Mouse (Mus musculus) kidney, adult 11 months (tissue): ENCODE results near the gene Nufip1.
"Not testable (repeated sequence)": the region's sequence is repeated elsewhere in the genome, so short reads cannot be mapped to it uniquely, and the experiment has no call there.

Source experiments
- DNase-seq: peaks from one replicate; pipeline ENCODE4 v3.0.0; 2022

The Nufip1 gene

DNA sequence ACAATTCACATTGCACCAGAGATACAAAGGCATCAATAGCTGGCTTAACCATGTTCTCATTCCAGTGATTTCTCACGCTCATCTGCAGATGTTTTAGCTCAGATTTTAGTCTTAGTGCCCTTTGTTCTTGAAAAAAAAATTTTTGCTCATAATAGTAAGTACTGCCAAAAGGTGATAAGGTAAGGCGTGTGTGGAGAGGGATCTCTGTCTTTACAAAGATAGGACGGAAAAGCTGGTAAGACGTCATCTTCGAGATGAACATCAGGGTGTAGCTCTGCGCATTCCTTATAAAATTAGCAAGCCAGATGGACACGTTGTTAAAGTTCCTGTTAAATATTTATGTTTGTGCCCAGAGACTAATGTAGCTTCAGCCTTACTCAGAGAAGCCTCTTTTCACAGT is 35.2 kb downstream of the Nufip1 start:
- DNase-seq: no peak

DNA sequence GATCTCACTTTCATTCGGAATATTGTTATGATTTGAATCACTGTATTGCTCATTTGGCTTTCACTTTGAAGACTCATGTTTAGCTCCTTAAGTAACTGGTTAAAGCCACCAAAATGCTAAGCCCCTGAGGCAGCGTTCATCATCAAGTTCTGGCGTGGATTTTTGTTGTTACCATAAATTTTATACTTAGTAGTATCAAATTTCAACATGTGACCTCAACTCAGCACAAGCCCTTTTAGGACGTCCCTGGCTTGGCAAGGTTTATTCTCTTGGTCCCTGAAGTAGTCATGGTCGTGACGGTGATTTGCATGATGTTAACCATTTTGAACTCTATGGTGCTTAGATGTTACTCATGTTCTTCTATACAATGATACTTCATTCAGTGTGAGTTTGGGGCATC is 36.4 kb downstream of the Nufip1 start:
- DNase-seq: no peak

DNA sequence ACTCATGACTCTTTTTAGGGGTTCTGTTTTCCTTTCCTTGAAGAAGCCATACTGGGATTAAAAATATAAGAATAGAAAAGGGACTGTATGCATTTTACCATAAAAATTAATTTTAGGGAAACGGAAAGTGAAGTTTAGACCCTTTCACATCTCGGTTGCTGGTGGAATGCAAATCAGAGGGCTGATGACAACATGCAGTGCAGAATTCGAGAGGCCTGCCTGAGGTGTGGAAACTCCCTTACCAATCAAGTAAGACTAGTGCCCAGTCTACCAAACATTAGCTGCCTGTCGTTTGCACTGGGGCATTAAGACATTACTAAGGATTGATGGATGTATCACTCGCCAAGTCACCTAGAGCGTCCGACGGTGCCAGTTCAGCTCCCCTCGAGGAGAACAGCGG is 37.6 kb downstream of the Nufip1 start:
- no peak for DNase-seq

DNA sequence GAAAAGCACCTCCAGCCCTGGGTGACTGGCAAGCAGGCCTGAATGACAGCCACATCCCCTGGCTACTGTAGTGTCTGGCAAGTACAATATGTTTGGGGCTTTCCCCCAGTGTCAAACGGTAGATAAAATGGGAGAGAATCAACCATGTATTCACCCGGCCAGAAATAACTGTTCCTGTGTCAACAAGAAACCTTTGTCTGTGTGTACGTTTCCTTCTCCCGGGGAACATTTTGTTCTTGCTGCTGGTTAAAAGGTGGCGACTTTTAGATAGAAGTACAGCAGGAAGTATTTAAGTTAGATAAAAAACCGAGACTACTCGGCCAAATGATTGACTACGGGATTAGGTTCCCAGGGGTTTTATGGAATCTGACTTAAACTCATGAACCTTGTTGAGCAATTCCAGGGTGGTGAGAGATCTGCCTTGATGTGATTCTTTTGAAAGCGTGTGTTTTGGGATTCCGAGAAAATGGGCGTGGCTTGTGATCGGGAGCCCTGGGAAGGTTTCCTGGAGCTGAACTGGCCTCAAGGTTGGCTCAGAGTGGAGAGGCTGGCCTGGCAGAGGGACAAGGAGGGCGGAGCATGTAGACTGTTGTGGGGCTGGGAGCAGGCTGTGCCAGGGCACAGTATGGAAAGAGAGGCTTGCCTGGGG is 39.0 kb downstream of the Nufip1 start:
- DNase-seq: peak; percentile 80

DNA sequence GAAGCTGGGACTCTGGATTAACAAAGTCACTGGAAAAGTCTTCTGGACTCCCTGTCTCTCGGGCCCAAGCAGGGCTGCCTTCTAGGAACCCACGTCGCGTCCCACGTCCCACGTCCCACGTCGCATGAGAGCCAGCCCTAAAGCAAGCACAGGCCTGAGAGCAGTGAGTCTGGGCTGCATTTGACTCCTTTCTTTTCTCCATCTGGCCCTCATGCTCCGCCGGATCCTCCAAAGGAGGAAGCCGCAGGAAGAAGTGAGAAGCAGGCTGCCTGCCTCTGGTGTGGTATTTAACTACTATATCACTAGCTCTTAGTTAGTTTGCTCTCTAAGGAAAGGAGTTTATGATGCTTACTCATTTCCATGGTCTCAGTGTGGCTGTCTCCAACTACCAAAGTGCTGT is 39.8 kb downstream of the Nufip1 start:
- no peak for DNase-seq

DNA sequence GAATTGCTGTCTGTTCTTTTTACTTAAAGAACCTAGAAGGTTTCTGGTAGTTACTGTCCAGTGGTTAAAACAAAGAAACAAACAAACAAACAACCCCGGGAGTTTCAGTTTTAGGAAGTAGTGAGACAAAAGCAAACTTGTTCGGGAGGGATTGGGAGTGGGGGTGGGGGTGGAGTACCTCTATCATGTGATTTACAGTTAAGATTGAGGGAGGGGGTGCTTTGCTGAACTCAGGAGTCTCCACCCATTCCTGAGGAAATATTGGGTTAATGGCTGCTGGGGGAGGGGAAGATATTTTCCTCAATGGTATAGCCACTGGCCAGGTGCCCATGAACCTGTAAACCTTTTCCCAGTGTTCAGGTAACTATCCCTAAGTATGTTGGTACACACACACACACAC is 40.3 kb downstream of the Nufip1 start:
- no peak for DNase-seq

DNA sequence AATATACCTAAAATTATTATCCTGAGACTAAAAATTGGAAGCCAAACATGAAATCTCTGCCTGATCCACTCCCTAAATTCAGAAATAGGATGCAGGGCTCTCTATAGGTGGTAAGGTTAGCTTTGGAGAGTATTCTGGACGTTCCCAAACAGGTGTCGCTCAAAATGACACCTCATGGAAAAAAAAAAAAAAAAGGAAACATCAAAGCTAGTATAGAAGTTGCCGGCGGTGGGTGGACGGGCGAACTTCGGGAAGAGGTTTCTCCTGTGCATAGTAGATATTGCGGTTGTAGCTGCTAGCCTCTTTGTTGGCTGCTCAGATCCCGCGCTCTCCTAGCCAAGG is 41.1 kb downstream of the Nufip1 start:
- DNase-seq: no peak

DNA sequence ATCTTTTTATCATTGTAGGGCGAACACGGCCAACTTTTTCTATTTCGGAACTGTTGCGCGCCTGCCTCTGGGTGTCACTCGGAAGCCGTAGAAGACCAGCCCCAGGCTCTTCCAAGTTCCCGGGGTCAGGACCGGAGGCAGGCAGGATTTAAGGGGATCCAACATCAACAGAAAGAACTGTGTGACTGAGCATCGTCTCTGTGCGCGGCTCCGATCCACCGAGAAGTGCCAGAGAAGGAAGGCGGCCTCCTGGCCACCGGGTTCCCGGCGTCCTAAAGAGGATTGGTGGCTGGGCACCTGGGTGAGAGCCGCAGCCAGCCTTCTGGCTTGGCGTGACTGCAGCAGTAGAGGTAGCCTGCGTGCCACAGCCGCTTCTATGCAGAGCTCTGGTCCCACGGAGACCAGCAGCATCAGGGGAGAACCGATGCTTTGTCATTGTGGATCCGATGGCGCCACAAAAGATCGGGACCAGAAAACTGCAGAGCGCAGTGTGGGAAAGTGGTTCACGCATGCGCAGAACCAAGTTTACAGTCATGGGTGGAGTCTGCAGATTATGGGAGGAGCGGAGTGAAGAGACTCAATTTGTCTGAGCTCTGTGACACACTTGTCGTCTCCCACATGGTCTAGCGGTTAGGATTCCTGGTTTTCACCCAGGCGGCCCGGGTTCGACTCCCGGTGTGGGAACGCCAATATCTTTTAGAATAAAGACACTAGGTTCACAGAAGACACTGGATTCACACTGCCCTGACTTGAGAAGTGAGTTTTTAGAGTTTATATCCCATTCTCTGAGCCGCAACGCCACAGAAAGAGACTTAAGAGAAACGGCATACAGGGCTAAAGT is 41.7 kb downstream of the Nufip1 start:
- DNase-seq: peak; percentile 90

DNA sequence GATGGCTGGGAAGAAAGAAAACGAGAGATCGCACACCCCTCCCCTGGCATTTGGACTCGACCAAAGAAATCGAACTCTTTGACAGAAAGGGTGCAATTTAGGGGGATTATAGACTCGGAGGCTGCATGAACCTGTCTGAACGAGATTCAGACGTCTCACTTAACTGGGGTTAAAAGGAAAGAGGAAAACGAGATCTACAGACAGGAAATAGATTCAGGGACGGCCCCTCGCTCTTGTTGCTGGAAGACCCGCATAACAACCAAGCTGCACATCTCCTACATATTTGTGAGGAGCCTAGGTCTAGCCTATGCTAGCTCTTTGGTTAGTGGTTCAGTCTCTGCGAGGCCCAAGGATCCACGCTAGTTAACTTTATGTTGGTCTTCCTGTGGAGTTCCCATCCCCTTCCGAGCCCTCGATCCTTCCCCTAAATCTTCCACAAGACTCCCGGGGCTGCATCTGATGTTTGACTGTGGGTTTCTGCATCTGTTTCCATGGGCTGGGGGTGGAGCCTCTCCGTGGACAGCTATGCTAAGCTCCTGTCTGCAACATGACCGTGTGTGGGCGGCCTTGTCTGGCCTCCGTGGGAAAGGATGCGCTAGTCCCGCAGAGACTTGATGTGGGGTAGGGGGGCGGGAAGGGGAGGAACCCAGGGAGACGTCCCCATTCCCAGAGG is 42.4 kb downstream of the Nufip1 start:
- DNase-seq: no peak

DNA sequence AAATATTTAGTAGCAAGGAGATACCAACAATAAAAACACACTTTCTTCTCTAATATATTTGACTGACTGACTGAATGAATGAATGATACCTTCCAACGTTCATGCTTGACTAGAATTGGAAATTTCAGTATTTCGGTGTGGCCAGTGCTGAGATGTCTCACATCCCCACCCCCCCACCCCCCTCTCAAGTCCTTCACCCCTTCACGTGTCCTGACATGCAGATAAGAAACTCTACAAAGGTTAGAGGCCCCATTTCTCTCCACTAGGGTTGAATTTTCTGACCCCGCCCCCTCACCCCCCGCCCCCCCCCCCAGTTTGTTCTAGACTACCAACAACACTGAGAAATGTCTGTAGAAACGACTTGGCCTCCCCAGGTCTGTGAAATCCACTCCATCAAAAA is 43.1 kb downstream of the Nufip1 start:
- DNase-seq: no peak

DNA sequence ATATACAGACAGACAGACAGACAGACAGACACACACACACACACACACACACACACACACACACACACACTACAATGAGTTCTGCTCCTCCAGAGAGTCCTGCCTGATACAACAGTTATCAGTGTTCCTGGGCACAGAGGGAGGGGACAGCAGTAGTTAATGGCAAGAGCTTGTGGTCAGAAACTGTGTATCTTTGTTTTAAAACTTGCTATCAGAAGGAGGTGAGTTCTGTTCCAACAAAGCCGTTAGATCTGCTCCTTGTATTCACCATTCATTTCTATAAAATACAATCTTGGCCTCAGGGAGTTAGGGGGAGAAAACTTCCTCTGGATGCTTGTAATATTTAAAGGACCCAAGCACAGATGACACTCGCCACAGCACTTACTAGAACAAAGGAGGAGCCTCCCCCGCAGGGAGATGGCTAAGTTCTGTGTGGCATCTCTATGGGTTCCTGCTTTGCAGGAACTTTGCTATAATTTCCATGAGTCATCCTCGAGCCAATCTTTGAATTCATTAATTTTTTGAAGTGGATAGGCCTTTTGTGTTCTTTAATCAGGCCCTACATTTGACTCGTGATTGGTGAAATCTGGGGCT is 47.6 kb downstream of the Nufip1 start:
- no peak for DNase-seq

DNA sequence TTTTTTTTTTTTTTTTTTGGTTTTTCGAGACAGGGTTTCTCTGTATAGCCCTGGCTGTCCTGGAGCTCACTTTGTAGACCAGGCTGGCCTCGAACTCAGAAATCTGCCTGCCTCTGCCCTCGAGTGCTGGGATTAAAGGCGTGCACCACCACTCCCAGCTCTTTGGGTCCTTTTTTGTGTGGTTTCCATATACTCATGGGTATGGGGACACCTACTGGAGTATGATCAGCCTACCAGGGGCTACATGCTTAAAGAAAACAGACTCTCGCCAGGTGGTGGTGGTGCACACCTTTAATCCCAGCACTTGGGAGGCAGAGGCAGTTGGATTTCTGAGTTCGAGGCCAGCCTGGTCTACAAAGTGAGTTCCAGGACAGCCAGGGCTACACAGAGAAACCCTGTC is 49.9 kb downstream of the Nufip1 start:
- not testable (repeated sequence) for DNase-seq

DNA sequence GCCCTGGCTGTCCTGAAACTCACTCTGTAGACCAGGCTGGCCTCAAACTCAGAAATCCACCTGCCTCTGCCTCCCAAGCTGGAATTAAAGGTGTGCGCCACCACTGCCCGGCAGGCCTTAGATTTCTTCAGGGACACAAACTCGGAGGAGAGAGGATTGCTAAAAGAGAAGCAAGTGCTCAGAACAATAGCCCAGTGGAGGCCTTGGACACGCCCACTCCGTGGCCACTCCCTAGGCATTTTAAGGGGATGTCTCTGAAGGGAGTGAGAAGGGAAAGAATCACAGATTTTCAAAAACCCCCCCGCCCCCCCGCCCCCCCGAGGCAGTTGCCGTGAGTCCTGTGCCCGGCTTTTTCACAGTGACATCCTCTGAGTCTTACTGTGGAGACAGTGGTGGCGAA is 53.5 kb downstream of the Nufip1 start:
- DNase-seq: no peak

DNA sequence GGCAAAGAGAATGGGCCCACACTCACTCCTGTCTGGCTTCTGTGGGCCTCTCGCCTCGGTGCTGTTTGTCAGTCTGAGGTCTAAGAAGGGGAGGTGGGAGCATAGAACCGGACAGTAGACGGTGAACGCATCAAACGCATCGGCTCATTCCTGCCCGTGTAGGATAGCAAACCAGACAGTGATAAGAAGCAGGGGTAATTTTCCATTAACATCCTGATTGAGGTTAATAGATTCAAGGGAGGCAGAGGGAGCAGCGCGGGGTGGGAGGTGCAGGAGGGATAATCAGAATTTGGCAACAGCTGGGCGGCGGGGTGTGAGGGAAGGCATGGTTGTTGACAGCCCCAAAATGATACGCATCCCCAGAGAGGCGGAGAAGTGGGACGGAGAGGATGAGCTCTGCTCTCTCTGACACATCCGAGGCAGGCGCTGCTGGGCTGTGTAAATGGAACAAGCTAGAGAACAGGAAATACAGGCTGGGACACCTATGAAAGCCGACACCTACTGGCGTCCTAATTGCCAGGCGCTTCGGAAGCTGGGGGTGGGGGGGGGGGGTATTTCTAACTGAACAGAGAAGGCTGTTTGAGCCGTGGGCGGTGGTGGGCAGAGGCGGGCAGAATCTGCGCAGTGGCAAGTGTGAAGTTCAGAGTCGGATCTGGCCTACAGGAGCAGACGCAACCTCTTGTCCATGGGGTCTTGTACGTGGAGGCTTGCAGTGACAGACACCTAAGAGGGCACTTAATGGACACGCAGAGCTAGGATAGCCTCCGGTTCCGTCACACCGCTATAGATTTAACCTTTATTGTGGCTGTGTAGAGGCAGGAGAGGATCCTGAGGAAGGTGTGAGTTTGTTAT is 54.4 kb downstream of the Nufip1 start:
- DNase-seq: no peak

DNA sequence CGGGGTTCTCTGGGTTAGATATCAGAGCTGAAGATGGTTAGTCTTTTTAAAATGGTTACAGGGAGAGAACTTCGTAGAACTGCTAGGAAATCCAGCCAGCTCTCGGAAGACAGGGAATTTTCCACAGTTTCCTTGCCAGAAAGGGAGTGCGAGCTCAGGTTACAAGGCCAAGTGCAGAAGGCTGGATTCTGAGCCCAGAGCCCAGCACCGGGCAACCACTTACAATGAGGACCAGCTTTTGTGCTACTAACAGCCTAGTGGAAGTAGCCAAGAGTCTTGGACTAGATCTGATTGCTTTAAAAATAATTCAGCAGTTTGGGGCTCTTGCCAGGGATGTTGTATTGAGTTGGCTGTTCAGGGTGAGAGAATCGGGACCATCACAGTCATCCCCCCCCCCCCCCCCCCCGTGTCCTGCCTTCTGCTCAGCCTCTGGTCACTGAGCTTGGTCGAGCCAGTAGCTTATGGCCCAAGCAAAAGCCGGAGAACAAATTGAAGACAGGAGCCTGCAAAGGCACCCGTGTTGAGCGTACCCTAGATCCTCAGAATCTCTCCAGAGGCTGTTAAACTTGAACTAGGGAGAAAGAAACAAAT is 59.3 kb downstream of the Nufip1 start:
- no peak for DNase-seq

DNA sequence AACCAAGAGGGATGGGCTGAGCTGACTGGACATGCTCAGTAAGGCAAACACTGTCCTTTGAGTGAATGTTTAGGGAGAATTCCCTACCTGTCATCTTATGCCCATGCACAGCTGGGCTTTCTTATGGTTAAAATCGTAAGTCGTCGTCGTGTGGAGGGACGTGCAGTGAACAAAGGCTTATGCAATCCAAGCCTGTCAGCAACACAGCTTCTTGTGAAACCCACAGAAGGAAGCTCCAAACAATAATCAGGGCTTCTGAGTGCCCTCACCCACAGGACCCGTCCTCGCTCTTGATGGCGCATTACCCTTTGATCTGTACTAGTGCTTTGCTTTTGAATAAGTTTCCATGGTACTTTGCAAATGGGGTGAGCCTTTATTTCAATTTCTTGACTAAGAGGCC is 60.6 kb downstream of the Nufip1 start:
- DNase-seq: no peak

DNA sequence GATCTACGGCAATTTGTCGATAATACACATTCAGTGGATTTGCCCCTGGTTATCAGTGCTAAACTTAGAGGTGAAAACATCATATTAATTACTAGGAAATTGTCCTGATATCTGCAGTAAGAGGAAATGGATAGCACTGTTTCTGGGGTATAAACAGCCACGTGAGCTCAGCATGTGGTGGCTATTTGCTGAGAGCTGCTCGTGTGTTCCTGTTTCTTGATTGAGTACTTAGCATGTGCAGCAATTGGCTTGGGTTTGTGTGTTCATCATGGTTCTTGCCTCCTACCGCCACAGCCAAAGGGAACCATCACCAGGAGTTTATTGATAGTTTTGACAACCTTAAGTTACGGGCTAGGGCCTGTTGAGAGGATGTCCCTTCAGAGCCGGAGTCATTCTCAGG is 63.6 kb downstream of the Nufip1 start:
- DNase-seq: no peak

DNA sequence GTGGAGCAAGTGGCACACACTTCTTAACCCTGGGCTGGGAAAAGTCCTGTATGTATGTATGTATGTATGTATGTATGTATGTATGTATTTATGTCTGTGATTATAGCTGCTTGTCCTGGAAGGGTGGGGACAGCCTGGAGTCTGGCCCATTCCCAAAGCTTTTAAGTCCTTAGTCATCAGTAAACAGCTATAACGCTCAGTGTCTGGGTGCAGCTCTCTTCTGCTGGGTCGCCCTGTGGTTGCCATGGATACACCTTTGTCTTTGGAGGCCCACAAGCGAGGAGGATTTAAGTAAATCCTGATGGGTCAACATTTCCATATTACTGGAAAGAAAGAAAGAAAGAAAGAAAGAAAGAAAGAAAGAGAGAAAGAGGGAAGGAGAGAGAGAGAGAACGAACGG is 65.1 kb downstream of the Nufip1 start:
- DNase-seq: no peak

DNA sequence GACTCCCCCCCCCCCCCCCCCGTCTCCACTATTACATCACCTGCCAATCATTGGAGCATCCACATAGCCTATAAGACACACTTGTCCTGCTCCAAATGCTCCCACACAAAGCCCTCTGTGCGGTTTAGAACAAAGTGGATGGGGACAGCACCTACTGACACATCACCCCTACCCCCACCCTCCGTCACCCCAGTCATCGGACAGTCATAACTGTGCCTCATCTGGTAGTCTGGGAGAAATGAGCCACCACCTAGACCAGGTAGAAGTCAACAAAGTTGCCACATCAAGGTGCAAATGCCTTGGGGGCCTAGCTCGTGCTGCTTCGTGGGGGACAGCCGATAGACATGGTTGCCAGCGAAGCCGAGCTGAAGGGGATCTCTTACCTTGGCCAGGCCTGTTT is 66.5 kb downstream of the Nufip1 start:
- no peak for DNase-seq

DNA sequence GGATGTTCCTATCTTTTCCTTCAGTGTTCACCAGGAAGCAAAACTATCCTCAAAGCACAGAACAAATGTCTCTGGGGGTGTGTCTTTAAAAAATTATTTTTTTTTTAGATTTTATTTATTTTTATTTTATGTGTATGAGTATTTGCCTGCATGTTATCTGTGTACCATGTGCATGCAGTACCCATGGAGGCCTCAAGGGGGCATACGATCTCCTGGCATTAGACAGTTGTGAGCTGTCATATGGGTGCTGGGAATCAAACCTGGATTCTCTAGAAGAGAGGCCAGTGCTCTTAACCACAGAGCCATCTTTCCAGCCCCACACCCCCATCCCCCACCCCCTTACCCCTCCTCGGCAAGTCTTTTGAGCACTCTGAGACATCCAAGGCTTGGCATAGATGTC is 67.8 kb downstream of the Nufip1 start:
- DNase-seq: no peak

DNA sequence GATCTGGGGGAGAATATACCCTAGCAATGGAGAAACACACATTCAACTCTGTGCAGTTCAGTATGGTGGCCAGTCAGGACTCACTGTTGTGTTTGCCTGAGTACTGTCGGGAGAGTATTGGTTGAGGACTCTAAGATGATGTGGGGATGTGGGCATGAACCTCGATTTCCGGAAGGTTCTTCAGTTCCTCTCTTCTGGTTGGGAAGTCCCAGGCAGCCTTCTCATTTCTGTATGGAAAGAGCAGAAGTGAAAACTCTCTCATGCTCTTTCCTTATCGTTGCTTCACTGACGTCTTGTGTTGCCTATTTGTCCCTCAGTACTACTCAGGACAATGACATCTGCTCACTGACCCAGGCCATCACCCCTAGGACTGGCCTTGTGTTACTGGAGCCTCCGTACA is 68.7 kb downstream of the Nufip1 start:
- DNase-seq: no peak

DNA sequence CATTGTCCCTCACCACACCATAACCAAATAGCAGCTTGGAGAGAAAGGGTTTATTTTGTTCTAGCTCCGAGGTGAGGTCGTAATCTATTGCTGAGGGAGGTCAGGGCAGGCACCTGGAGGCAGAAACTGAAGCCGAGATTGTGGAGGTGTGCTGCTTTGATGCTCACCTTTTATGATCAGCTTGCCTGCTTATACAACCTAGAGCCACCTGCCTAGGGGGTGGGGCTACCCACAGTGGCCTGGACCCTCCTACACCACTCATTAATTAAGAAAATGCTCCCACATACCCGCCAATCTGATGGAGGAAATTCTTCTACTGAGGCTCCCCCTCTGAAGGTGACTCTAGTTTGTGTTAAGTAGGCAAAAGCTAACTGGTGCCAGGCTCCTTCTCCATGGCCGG is 74.7 kb downstream of the Nufip1 start:
- DNase-seq: peak; percentile 45

DNA sequence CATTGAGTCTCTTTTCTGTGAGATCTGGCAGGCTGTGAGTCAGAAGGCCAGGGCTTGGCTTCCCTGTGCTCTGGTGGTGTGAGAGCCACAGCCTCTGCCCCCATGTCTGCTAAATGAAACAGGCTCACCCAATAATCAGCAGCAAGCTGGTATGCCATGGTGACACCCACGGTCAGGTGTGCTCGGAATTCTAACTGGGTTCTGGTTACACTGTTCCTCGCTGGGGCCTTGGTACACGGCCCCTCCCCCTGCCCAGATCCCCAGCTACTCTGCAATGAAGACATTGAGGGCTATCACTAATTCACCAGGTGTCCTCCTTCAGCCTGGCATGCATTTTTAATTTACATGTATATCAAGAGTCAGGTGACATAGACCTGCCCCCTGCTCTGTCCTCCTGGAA is 75.6 kb downstream of the Nufip1 start:
- DNase-seq: peak; percentile 42
